Mouse (Mus musculus) hindbrain, embryonic 10.5 days (tissue): ENCODE measurements around the gene Ugt1a6a. TPM values are rescaled to one million over a fixed set of nuclear protein-coding genes. Genes with fewer than 3 reads are reported as not detected.

Experiments used
- DNase-seq: peaks from one replicate; pipeline ENCODE4 v3.0.0-alpha.2; 2017; ENCODE audit warnings: low spot score
- H3K27ac ChIP-seq: fragments of 300-500 bp; sonication (generic); 2 replicates; pipeline ENCODE4 v1.5.1; 2016; ENCODE audit warnings: mild to moderate bottlenecking, moderate library complexity
- H3K27me3 ChIP-seq: fragments of 300-500 bp; sonication (generic); 2 replicates; pipeline ENCODE4 v1.6.1; 2016; ENCODE audit warnings: mild to moderate bottlenecking; ENCODE audit not compliant: poor library complexity, insufficient read depth, severe bottlenecking
- H3K36me3 ChIP-seq: fragments of 300-500 bp; sonication (generic); 2 replicates; pipeline ENCODE4 v1.6.1; 2016; ENCODE audit warnings: mild to moderate bottlenecking, moderate library complexity
- H3K4me1 ChIP-seq: fragments of 300-500 bp; sonication (generic); replicated peaks from 2 replicates; pipeline ENCODE4 v1.6.1; 2016; ENCODE audit warnings: mild to moderate bottlenecking
- H3K4me3 ChIP-seq: fragments of 300-500 bp; sonication (generic); 2 replicates; pipeline ENCODE4 v1.5.1; 2016; ENCODE audit warnings: mild to moderate bottlenecking, moderate library complexity
- H3K9me3 ChIP-seq: fragments of 300-500 bp; sonication (generic); 2 replicates; pipeline ENCODE4 v1.6.1; 2016; ENCODE audit warnings: mild to moderate bottlenecking, moderate library complexity
- WGBS: fragments of 180-500 bp; shearing (Covaris S2); methylation state at CpG from one replicate; pipeline ENCODE4 v1.1.7; 2016; 5-methylcytosine and 5-hydroxymethylcytosine counted together
- polyA plus RNA-seq: library from polyadenylated mRNA; unstranded; fragments of >200 nt; fragmentation: Nextera tagmentation; extraction: Ambion mirVana; gene quantifications from 2 replicates; pipeline ENCODE4 v1.2.1, GENCODE M21; 2016

Gene Ugt1a6a
- polyA plus RNA-seq, 1 experiment from 2014 or later = 0.31 TPM

DNA sequence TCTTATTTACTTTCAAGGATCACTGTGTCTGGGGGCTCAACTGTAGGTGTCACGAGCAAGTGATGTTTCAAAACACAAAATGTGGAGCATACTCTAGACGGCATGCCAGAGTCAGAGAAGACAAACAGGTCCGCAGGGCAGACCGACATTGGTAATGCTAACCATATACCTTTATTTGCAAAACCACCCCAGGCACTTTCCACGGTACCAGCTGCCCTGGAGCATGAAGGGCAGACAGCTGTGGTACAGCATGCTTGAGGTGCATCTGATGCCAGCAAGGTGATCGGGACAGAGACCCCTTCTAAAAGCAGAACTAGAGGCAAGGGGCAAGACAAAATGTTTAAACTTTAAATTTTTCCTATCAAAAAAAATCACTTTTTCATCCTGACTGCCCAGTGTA is 128.4 kb downstream of the Ugt1a6a start:
- H3K4me1 ChIP-seq = no peaks in the 10 kb centered on the region
- DNase-seq = no peak
- H3K9me3 ChIP-seq = peaks cover 98% of the 10 kb centered on the region
- no peaks in the 10 kb centered on the region for H3K27me3 ChIP-seq
- H3K36me3 ChIP-seq = peaks cover 89% of the 10 kb centered on the region
- no peak overlapping the region for H3K27ac ChIP-seq
- no peak overlapping the region for H3K4me3 ChIP-seq
- 75% methylated on average over 6 of the region's 6 CpGs for WGBS

DNA sequence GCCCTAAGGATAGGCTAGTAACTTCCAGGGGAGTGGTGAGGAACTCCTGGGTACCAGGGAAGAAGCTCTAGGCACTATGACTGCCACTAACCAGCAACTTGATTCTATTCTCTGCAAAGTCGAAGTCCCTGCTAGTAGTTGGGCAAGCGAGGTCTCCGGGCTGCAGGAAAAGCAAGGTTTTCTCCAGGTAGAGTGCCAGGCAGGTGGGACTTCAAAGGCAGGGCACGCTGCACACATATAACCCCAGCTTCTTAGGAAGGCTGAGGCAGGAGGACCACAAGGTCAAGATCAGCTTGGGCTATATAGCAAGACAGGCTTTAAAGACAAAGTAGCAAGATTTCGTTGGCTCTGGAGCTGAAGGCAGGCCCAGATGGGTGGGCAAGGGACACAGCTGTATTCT is 129.2 kb downstream of the Ugt1a6a start:
- 91% methylated on average over 5 of the region's 5 CpGs for WGBS
- Histone ChIP-seq H3K4me1 (no peaks in the 10 kb centered on the region), H3K9me3 (peaks cover 96% of the 10 kb centered on the region), H3K36me3 (peaks cover 97% of the 10 kb centered on the region), H3K4me3 (no peak overlapping the region), H3K27ac (no peak overlapping the region), H3K27me3 (no peaks in the 10 kb centered on the region)
- DNase-seq = no peak

DNA sequence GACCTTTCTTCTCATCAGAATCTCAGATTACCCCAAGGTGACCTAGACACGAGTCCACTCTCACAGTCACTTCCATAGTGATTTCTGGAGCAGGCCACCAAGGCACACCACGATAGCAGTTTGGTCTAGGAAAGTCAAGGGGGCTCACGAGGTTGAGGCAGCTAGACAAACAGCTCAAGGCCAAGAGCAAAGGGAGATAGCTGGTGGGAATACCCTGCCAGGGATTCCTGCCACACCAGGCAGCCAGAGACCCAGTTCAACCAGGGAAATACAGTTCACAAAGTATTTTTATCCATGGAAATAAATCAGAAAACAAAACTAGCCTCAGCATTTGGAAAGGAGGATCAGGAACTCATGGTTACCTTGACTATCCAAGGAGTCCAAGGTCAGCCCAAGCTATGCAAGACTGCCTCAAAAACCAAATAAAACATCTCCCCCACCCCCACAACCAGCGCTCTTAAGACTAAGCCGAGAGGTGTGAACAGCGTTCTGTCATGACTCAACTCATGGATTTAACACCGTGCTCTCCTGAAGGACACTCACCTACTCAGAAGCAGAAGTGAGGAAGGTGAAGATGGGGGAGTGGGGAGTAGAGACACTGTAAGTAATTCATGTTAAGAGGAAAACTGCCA is 129.7 kb downstream of the Ugt1a6a start:
- no peak overlapping the region for H3K4me3 ChIP-seq
- H3K4me1 ChIP-seq = no peaks in the 10 kb centered on the region
- H3K9me3 ChIP-seq = peaks cover 96% of the 10 kb centered on the region
- H3K27ac ChIP-seq = no peak overlapping the region
- no peaks in the 10 kb centered on the region for H3K27me3 ChIP-seq
- peaks cover 100% of the 10 kb centered on the region for H3K36me3 ChIP-seq
- 90% methylated on average over 7 of the region's 7 CpGs for WGBS
- DNase-seq = no peak

DNA sequence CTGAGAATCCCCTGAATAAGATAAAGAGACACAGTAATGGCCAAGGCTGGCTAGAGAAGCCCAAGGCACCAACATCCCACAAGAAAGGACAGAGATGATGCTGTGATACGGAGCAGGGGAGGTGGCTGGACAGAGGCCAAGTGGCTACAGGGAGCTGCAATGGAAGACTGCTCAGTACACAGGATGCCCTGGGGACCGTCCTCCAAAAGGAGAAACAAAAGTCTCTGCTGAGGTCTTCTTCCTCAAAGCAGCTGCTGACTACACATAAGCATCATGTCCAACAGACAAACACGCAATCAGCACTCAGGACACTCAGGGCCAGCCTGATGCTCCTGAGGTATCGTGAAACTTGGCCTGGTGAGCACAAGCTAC is 130.2 kb downstream of the Ugt1a6a start:
- H3K9me3 ChIP-seq = peaks cover 96% of the 10 kb centered on the region
- DNase-seq = no peak
- no peak overlapping the region for H3K4me3 ChIP-seq
- peaks cover 100% of the 10 kb centered on the region for H3K36me3 ChIP-seq
- no peaks in the 10 kb centered on the region for H3K27me3 ChIP-seq
- H3K4me1 ChIP-seq = no peaks in the 10 kb centered on the region
- 79% methylated on average over 4 of the region's 4 CpGs for WGBS
- no peak overlapping the region for H3K27ac ChIP-seq

DNA sequence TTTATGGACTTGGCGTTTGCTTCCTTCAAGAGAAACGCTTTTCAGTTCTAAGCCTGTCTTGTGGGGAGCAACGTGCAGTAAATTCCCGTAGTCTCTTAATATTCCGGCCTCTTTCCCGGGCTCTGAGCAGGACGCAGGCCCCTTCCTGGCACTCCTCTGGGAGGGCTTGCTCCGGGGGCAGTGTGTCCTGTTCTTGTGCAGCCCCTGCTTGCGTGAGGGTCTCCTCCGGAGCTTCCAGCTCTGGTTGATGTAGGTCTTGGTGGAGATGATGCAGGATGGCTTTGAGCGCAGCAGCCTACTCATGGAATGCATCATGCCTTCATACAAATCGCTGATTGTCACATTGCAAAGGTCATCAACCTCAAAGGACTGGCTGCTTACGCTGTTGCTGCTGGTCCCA is 131.5 kb downstream of the Ugt1a6a start:
- no peak overlapping the region for H3K4me3 ChIP-seq
- H3K9me3 ChIP-seq = peaks cover 85% of the 10 kb centered on the region
- H3K27ac ChIP-seq = no peak overlapping the region
- no peaks in the 10 kb centered on the region for H3K27me3 ChIP-seq
- 90% methylated on average over 13 of the region's 13 CpGs for WGBS
- H3K4me1 ChIP-seq = no peaks in the 10 kb centered on the region
- peaks cover 96% of the 10 kb centered on the region for H3K36me3 ChIP-seq
- DNase-seq = no peak

DNA sequence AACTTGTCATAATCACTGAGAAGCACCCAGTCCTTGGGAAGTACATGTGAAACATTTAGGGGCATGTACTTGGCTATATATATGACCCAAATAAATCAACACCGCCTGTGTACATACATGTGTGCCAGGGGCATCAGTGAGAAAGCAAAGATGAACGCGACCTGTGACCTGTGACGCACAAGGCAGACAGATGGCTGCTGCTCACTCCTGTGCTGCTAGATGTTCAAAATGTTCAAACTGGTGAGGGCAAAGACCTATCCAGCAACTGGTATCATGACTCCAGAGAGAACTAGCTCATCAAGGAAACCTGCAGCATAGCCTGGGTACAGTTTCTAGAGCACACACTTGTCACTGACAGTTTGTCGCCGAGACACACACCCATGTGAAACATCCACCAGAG is 132.9 kb downstream of the Ugt1a6a start:
- DNase-seq = no peak
- Histone ChIP-seq H3K27ac (no peak overlapping the region), H3K9me3 (peaks cover 79% of the 10 kb centered on the region), H3K36me3 (peaks cover 96% of the 10 kb centered on the region), H3K4me1 (no peaks in the 10 kb centered on the region), H3K27me3 (no peaks in the 10 kb centered on the region), H3K4me3 (no peak overlapping the region)
- 94% methylated on average over 6 of the region's 6 CpGs for WGBS

DNA sequence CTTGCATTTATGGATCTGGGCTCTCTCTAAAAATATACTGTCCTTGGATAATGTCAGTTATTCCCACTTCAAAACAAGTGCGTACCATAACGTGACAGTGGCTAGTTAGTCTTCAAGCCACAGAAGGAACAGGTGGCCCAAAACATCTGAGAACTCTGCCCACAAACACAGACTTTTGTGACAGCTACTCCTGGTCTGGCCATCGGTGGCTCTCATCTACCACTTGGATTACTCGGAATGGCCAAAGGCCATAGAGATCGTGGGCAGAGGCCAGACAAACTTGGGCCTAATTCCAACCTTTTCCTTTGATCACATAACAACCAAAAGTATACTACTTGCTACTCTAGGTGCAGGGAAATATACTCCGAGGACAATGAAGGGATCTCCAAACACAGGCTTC is 133.5 kb downstream of the Ugt1a6a start:
- Histone ChIP-seq H3K36me3 (peaks cover 96% of the 10 kb centered on the region), H3K4me1 (no peaks in the 10 kb centered on the region), H3K4me3 (no peak overlapping the region), H3K27me3 (no peaks in the 10 kb centered on the region), H3K27ac (no peak overlapping the region), H3K9me3 (peaks cover 73% of the 10 kb centered on the region)
- 86% methylated on average over 6 of the region's 6 CpGs for WGBS
- DNase-seq = no peak

Other genes with a start within 250 kb of the Ugt1a6a start
- gene Usp40, start 126.3 kb upstream of the Ugt1a6a start, polyA plus RNA-seq = 27.5 and 30.2 TPM in 2 replicates
- not detected in 2 replicates for gene Ugt1a10, start 79.4 kb upstream of the Ugt1a6a start, polyA plus RNA-seq
- not detected in 2 replicates for gene Ugt1a9, start 64.0 kb upstream of the Ugt1a6a start, polyA plus RNA-seq
- not detected in 2 replicates for gene Ugt1a8, start 47.0 kb upstream of the Ugt1a6a start, polyA plus RNA-seq
- 0.61 and 1.1 TPM in 2 replicates for gene Ugt1a7c, start 39.7 kb upstream of the Ugt1a6a start, polyA plus RNA-seq
- not detected in 2 replicates for gene Ugt1a6b, start 31.6 kb upstream of the Ugt1a6a start, polyA plus RNA-seq
- not detected in 2 replicates for gene Ugt1a5, start 31.2 kb downstream of the Ugt1a6a start, polyA plus RNA-seq
- gene Ugt1a2, start 65.8 kb downstream of the Ugt1a6a start, polyA plus RNA-seq = 0.12 TPM in 1 of 2 replicates, not detected in the other
- 13.4 and 14.0 TPM in 2 replicates for gene Dnajb3, start 71.0 kb downstream of the Ugt1a6a start, polyA plus RNA-seq
- not detected in 2 replicates for gene Ugt1a1, start 77.2 kb downstream of the Ugt1a6a start, polyA plus RNA-seq
- gene Mroh2a, start 92.2 kb downstream of the Ugt1a6a start, polyA plus RNA-seq = 0.93 and 1.1 TPM in 2 replicates
- gene Hjurp, start 142.8 kb downstream of the Ugt1a6a start, polyA plus RNA-seq = 169 and 205 TPM in 2 replicates
- not detected in 2 replicates for gene Trpm8, start 142.9 kb downstream of the Ugt1a6a start, polyA plus RNA-seq